Mouse (Mus musculus): ENCODE results near the gene Gm6993.

The Gm6993 gene

GRCm38 (mm10) chr12:31271361-31272011 is 30.9 kb downstream of the Gm6993 start:
- DNase-seq (ENCODE audit: low spot score in 2 of 2), result no peak

DNA sequence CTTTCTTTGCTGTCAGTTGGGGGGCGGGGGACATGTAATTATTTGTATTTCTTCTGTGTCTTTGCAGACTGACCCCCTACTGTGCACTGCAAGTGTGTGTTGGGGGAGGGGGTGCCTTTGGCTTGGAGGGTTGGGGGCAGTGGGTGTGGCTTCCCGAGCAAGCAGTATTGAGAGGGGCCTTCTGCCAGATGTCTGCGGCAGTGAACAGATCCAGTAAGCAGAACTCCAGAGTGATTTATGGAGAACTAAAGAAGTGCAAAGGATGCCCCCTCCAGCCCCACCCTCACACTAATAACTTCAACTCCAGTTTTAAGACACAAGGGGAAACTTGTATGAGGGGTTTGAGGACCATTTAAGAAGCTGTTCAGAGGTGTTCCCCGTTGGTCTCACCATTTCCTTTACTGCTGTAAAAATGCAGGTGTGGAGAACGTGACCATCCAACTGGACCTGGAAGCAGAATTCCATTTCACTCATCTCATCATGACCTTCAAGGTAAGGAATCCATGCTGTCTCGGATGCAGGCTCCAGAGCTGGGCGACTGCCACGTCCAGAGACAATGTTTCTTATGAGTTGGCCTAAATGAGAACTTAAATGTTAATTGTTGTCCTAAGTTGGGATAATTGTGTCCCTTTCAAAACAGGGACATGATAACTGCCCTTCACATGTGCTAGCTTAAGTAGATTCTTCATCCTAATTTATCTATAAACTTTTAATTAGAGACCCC is 31.6 kb downstream of the Gm6993 start:
- DNase-seq (ENCODE audit: low spot score in 2 of 2), result no peak

- no peak for DNase-seq (ENCODE audit: low spot score in 2 of 2)
Observed at GRCm38 (mm10) chr12:31272846-31273245, 32.3 kb downstream of the Gm6993 start.

- no peak for DNase-seq (ENCODE audit: low spot score in 2 of 2)
Observed at GRCm38 (mm10) chr12:31273646-31274045, 33.1 kb downstream of the Gm6993 start.

DNA sequence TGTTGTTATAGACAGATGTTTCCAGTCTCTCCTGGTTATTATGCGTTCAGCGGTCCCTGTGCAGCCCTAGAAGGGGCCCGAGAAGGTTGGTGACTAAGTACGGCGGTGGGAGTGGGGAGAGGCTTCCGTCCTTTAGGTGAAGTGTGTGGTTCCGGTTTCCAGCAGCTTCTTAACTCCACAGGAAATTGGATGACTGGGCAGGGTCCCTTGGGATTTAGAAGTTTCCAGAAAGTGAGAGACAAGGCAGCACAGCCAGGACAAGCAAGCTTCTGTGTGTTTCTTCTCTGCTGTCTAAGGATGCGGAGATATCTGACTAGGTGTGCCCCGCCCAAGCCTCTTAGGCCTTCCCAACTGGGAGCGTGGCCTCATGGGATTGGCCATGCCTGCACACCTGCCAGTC is 34.8 kb downstream of the Gm6993 start:
- DNase-seq (ENCODE audit: low spot score in 2 of 2), result no peak

- no peak for DNase-seq (ENCODE audit: low spot score in 2 of 2)
Observed at GRCm38 (mm10) chr12:31278270-31278669, 37.7 kb downstream of the Gm6993 start.

- no peak for DNase-seq (ENCODE audit: low spot score in 2 of 2)
Observed at GRCm38 (mm10) chr12:31280318-31280717, 39.7 kb downstream of the Gm6993 start.

GRCm38 (mm10) chr12:31281100-31281591 is 40.6 kb downstream of the Gm6993 start:
- DNase-seq (ENCODE audit: low spot score in 2 of 2), result no peak

DNA sequence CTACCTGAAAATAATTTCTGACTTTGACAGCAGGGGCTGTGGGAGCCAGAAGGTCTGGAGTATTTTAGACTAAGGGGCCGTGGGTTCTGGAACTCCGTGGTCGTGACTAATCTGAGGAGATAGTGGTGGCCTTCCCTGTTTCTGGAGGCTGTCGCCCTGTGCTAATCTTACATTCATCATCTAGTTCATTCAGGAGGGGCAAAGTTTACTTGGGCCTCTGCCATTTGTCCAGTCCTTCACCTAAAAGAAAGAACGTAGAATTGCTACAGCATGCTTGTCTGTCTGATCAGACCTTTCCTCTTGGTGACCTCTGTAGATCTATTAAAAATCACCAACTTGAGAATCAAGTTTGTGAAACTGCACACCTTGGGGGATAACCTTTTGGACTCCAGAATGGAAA is 41.7 kb downstream of the Gm6993 start:
- no peak for DNase-seq (ENCODE audit: low spot score in 2 of 2)

GRCm38 (mm10) chr12:31283131-31283530 is 42.6 kb downstream of the Gm6993 start:
- DNase-seq (ENCODE audit: low spot score in 2 of 2), result no peak

DNA sequence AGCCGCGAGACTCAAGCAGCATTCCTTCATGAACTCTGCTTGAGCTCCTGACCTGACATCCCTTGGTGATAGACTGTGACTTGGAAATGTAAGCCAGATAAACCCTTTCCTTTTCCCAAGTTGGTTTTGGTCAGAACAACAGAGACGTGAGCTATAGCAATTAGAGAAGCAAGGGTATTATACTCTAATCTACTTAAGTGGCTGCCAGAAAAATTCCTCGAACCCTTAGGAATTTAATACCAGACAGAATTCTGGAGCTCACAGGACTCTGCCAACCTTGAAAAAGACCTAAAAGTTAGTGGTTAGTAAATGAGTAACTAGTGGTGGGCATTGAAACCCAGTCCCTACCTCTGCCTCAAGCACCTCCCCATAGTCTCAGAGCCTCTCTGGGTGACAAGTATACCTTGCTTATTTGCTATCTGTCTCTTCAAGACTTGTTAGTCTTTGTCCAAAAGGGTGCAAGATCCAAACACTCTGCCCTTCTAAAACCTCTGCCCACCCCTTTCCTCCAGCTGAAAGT is 43.1 kb downstream of the Gm6993 start:
- no peak for DNase-seq (ENCODE audit: low spot score in 2 of 2)

DNA sequence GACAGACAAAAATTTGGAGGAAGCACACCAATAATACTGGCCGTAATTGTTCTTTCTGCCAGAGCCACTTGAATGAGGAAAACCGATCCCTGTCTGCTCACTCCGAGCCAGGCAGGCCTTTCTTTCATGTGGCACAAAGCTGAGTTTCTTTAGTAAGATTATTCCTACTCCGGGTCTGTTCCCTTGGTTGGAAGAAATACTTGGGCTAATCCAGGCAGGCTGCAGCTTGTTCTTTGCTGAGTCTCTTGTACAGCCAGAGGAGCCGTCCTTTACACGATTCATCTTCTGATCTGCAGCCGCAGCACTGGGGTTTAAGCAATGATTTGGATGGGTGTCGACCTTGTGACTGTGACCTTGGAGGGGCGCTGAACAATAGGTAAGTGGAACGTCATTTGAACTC is 48.5 kb downstream of the Gm6993 start:
- no peak for DNase-seq (ENCODE audit: low spot score in 2 of 2)
